Mouse (Mus musculus): ENCODE data around the gene Smim10l2a. TPM values are rescaled to one million over a fixed set of nuclear protein-coding genes. Genes with fewer than 3 reads are reported as not detected.

Gene Smim10l2a
- polyA plus RNA-seq, 1 experiment: 20.3 TPM

DNA sequence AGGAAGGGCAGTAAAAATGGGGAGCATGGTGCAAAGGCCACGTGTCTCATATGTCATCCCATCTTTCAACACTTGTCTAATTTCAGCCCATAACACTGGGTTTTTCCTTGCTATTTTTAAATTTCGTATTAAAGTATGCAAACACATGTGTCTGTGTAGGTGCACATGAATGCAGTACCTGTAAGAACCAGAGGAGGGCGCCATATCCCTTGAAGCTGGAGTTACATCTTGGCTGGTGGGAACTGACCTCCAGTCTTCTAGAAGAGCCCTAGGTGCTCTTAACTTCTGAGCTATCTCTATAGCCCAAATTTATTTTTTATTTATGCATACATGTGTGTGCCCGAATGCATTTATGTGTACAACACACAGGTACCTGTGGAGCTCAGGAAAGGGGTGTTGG is 43.2 kb downstream of the Smim10l2a start:
- no peak for TF ChIP-seq POLR2A (IDR thresholded peaks at IDR 0.05; ENCODE audit: borderline replicate concordance, extremely low read depth, insufficient read depth, insufficient read length, poor library complexity, severe bottlenecking)

More for the DNA sequence above, 43.2 kb downstream of the Smim10l2a start:
- DNase-seq (ENCODE audit: low read depth): no peak

Other genes with a start within 250 kb of the Smim10l2a start
- 0.13 and 0.23 TPM in 2 replicates for gene 3830403N18Rik, start 238.0 kb upstream of the Smim10l2a start, polyA plus RNA-seq (2012; rRNA removed)
- not detected in 2 replicates for gene Gm773, start 161.7 kb upstream of the Smim10l2a start, polyA plus RNA-seq (2012; rRNA removed)
- gene Zfp449, start 28.2 kb upstream of the Smim10l2a start, polyA plus RNA-seq (2012; rRNA removed): 3.3 and 4.1 TPM in 2 replicates
- gene Gm2174, start 73.4 kb downstream of the Smim10l2a start, polyA plus RNA-seq (2012; rRNA removed): not detected in 2 replicates
- gene Ints6l, start 80.3 kb downstream of the Smim10l2a start, polyA plus RNA-seq (2012; rRNA removed): 52.0 and 63.7 TPM in 2 replicates
- gene Gm10477, start 150.2 kb downstream of the Smim10l2a start, polyA plus RNA-seq (2012; rRNA removed): not detected in 2 replicates
- gene Gm648, start 175.0 kb downstream of the Smim10l2a start, polyA plus RNA-seq (2012; rRNA removed): 0.29 and 0.40 TPM in 2 replicates
- 37.8 and 45.5 TPM in 2 replicates for gene Mmgt1, start 223.5 kb downstream of the Smim10l2a start, polyA plus RNA-seq (2012; rRNA removed)
- gene Slc9a6, start 235.2 kb downstream of the Smim10l2a start, polyA plus RNA-seq (2012; rRNA removed): 56.3 and 70.0 TPM in 2 replicates